15 mouse cellular contexts compared by ENCODE assay signal in genomic region chr8:45615050-45615449, GRCm38 (mm10).
DNase-seq lines count a peak whose midpoint lies in the region; ATAC-seq lines count a peak whose summit lies in the region.
"Had no signal": no experiment of that assay in that cellular context is flagged by ENCODE, and none has a peak within 500 bp of the region (broad histone marks: within the 10 kb centered on the region; RNA-seq: fewer than 3 reads in every experiment).

No protein-coding gene starts in this region.

- peaks cover 16% of the 10 kb centered on the region for H3K4me1 ChIP-seq in heart, embryonic 12.5 days (replicated peaks)
- H3K4me1 ChIP-seq in lung, embryonic 15.5 days, result peaks cover 24% of the 10 kb centered on the region
- no peaks in the 10 kb centered on the region for H3K4me1 ChIP-seq in hindbrain, embryonic 11.5 days (replicated peaks; ENCODE audit: control insufficient read depth, insufficient read depth, low read length)
- H3K4me1 ChIP-seq in neural tube, embryonic 13.5 days (replicated peaks), result peaks cover 14% of the 10 kb centered on the region
- H3K4me1 ChIP-seq: embryonic facial prominence, embryonic 15.5 days had no signal

- ATAC-seq in heart, embryonic 12.5 days (ENCODE audit: insufficient number of reproducible peaks, low FRiP score), result no peak
- 0 out of 2 replicates have a peak, but pooled peaks have one; percentile 32 for ATAC-seq in lung, embryonic 15.5 days (ENCODE audit: borderline replicate concordance, extremely low read depth, low FRiP score, low TSS enrichment)
- no peak for ATAC-seq in hindbrain, embryonic 11.5 days (ENCODE audit: low FRiP score)
- peak; percentile 9; the same call in 1 of the 2 replicates for ATAC-seq in neural tube, embryonic 13.5 days (ENCODE audit: low read depth)
- ATAC-seq: CD4-positive, CD25-positive, alpha-beta regulatory T cell, adult 4 months; inflammation-experienced regulatory T-cells, adult 6 months; Patski had no signal

- no peaks in the 10 kb centered on the region for H3K9me3 ChIP-seq in heart, embryonic 12.5 days (replicated peaks)
- H3K9me3 ChIP-seq in lung, embryonic 15.5 days, result no peaks in the 10 kb centered on the region
- H3K9me3 ChIP-seq in hindbrain, embryonic 11.5 days (ENCODE audit: control insufficient read depth, low read length), result no peaks in the 10 kb centered on the region
- no peaks in the 10 kb centered on the region for H3K9me3 ChIP-seq in neural tube, embryonic 13.5 days
- H3K9me3 ChIP-seq: embryonic facial prominence, embryonic 15.5 days had no signal

- no peak overlapping the region for H3K9ac ChIP-seq in heart, embryonic 12.5 days
- H3K9ac ChIP-seq in lung, embryonic 15.5 days, result no peak overlapping the region
- no peak overlapping the region for H3K9ac ChIP-seq in hindbrain, embryonic 11.5 days (ENCODE audit: low read depth, low read length)
- H3K9ac ChIP-seq in neural tube, embryonic 13.5 days, result no peak overlapping the region
- H3K9ac ChIP-seq: embryonic facial prominence, embryonic 15.5 days had no signal

- peak overlapping the region; percentile 46 for H3K4me2 ChIP-seq in heart, embryonic 12.5 days
- H3K4me2 ChIP-seq in lung, embryonic 15.5 days, result peak overlapping the region; percentile 36
- no peak overlapping the region for H3K4me2 ChIP-seq in hindbrain, embryonic 11.5 days (replicated peaks; ENCODE audit: low read depth, low read length)
- H3K4me2 ChIP-seq in neural tube, embryonic 13.5 days, result peak overlapping the region; percentile 24
- H3K4me2 ChIP-seq: embryonic facial prominence, embryonic 15.5 days had no signal

- H3K27me3 ChIP-seq in heart, embryonic 12.5 days (replicated peaks), result no peaks in the 10 kb centered on the region
- H3K27me3 ChIP-seq in lung, embryonic 15.5 days, result no peaks in the 10 kb centered on the region
- no peaks in the 10 kb centered on the region for H3K27me3 ChIP-seq in hindbrain, embryonic 11.5 days (ENCODE audit: control insufficient read depth, insufficient read depth, low read length)
- H3K27me3 ChIP-seq in neural tube, embryonic 13.5 days, result no peaks in the 10 kb centered on the region
- H3K27me3 ChIP-seq: embryonic facial prominence, embryonic 15.5 days; Patski had no signal

- H3K27ac ChIP-seq in heart, embryonic 12.5 days (ENCODE audit: poor library complexity, severe bottlenecking), result peak overlapping the region; percentile 30; the same call in 1 of the 2 replicates
- peak overlapping the region; percentile 54 for H3K27ac ChIP-seq in lung, embryonic 15.5 days
- no peak overlapping the region for H3K27ac ChIP-seq in hindbrain, embryonic 11.5 days (ENCODE audit: low read depth, low read length)
- H3K27ac ChIP-seq in neural tube, embryonic 13.5 days (replicated peaks), result peak overlapping the region; percentile 30; the same call in 1 of the 2 replicates
- H3K27ac ChIP-seq: embryonic facial prominence, embryonic 15.5 days had no signal

- WGBS in heart, embryonic 12.5 days, result 6% methylated on average over 9 of the region's 9 CpGs
- 5% methylated on average over 9 of the region's 9 CpGs for WGBS in lung, embryonic 15.5 days
- WGBS in hindbrain, embryonic 11.5 days, result 9% methylated on average over 9 of the region's 9 CpGs
- 12% methylated on average over 9 of the region's 9 CpGs for WGBS in neural tube, embryonic 13.5 days

- no peaks in the 10 kb centered on the region for H3K36me3 ChIP-seq in heart, embryonic 12.5 days
- H3K36me3 ChIP-seq in lung, embryonic 15.5 days, result no peaks in the 10 kb centered on the region
- no peaks in the 10 kb centered on the region for H3K36me3 ChIP-seq in hindbrain, embryonic 11.5 days (ENCODE audit: control insufficient read depth, insufficient read depth, low read length)
- H3K36me3 ChIP-seq in neural tube, embryonic 13.5 days, result no peaks in the 10 kb centered on the region
- H3K36me3 ChIP-seq: embryonic facial prominence, embryonic 15.5 days had no signal

- no peak for DNase-seq in heart, adult 18-20 months
- DNase-seq in lung, postnatal 4 days, result no peak
- peak; percentile 15 for DNase-seq in hindbrain, embryonic 11.5 days (ENCODE audit: low spot score)
- DNase-seq in layer of hippocampus, adult 9-10 months (ENCODE audit: low spot score), result no peak
- DNase-seq: cerebellum, adult 9-11 months; layer of hippocampus, postnatal 36 days; right cerebral cortex, postnatal 25 days had no signal

- H3K4me3 ChIP-seq in heart, embryonic 12.5 days, result no peak overlapping the region
- H3K4me3 ChIP-seq in lung, embryonic 15.5 days, result no peak overlapping the region
- H3K4me3 ChIP-seq in hindbrain, embryonic 11.5 days (ENCODE audit: low read depth, low read length), result no peak overlapping the region
- no peak overlapping the region for H3K4me3 ChIP-seq in neural tube, embryonic 13.5 days
- H3K4me3 ChIP-seq: embryonic facial prominence, embryonic 15.5 days; myocyte had no signal

Comparison
In these comparisons a context has a peak if more than half of its experiments do, and no peak if none do; other contexts are left out.
1. ATAC-seq: peak in lung, embryonic 15.5 days (single experiment) and neural tube, embryonic 13.5 days (single experiment); none in heart, embryonic 12.5 days (single experiment) and hindbrain, embryonic 11.5 days (single experiment).